Mouse (Mus musculus): Measurements from ENCODE around the gene Phf7. TPM values are rescaled to one million over a fixed set of nuclear protein-coding genes. Genes with fewer than 3 reads are reported as not detected.

Phf7 gene
- polyA plus RNA-seq, 1 experiment from 2014 or later, result 13.9 TPM

DNA sequence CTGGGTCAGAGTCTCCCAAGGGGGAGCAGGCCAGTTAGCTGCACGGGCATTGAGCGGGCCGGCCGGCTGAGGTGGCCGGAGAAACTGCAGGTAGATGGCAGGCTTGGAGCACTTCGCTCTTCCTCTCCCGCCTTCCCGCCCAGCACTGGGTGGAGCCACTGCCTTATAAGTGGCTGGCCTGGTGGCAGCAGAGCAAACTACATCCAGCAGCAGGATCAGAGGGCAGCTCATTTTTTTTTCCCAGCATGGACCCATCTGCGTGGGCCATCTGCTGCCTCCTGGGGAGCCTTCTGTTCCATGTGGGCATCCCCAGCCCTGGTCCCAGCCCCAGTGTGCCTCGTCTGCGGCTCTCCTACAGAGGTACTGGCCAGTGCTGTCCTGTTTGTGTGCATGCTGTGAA is 33.5 kb downstream of the Phf7 start, which contains the start of gene Sema3g:
Gene Sema3g (plus strand): TSS at position 195 of the 400 bp plus-strand sequence.
- H3K4me1 ChIP-seq (replicated peaks; ENCODE audit: control insufficient read depth, insufficient read depth, low read length), result peaks cover 6% of the 10 kb centered on the region; the same call in 1 of the 2 replicates
- DNase-seq (ENCODE audit: low spot score), result peak; percentile 72
- no peaks in the 10 kb centered on the region for H3K27me3 ChIP-seq (ENCODE audit: control insufficient read depth, insufficient read depth, low read length)
- WGBS, result 15% methylated on average over 11 of the region's 11 CpGs
- no peaks in the 10 kb centered on the region for H3K36me3 ChIP-seq (ENCODE audit: control insufficient read depth, insufficient read depth, low read length)
- 0 out of 2 replicates have a peak within 1 kb of the TSS, but pooled peaks have one; percentile 15 for H3K4me2 ChIP-seq (replicated peaks; ENCODE audit: low read depth, low read length)
- no peak within 1 kb of the TSS for H3K4me3 ChIP-seq (ENCODE audit: low read depth, low read length)
- no peak within 1 kb of the TSS for H3K27ac ChIP-seq (ENCODE audit: low read depth, low read length)
- no peak within 1 kb of the TSS for H3K9ac ChIP-seq (ENCODE audit: low read depth, low read length)
- ATAC-seq (ENCODE audit: low FRiP score), result peak; percentile 68
- no peaks in the 10 kb centered on the region for H3K9me3 ChIP-seq (ENCODE audit: control insufficient read depth, low read length)

DNA sequence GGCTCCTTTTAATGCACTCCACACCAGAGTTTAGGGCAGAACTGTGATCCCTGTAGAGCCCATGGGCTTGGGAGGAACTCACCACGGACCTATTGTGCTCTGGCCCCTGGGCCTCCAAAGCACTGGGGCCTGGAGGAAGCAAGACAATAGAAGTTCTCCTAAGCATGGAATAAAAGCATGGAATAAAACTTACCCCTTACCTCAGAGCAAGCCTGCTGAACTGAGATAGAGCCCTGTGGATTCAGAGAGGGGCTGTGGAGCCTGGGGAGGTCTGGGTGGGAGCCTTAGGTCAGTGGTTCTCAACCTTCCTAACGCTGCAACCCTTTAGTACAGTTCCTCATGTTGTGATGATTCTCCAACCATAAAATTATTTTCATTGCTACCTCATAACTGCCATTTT is 34.3 kb downstream of the Phf7 start, which contains the start of gene Nisch:
Gene Nisch (minus strand): TSS at position 101 of the 400 bp plus-strand sequence.
- peaks cover 6% of the 10 kb centered on the region; the same call in 1 of the 2 replicates for H3K4me1 ChIP-seq (replicated peaks; ENCODE audit: control insufficient read depth, insufficient read depth, low read length)
- DNase-seq (ENCODE audit: low spot score) (no peak), ATAC-seq (ENCODE audit: low FRiP score) (no peak)
- 0 out of 2 replicates have a peak within 1 kb of the TSS, but pooled peaks have one; percentile 15 for H3K4me2 ChIP-seq (replicated peaks; ENCODE audit: low read depth, low read length)
- 73% methylated on average over 2 of the region's 2 CpGs for WGBS
- H3K27me3 ChIP-seq (ENCODE audit: control insufficient read depth, insufficient read depth, low read length), result no peaks in the 10 kb centered on the region
- no peaks in the 10 kb centered on the region for H3K9me3 ChIP-seq (ENCODE audit: control insufficient read depth, low read length)
- H3K36me3 ChIP-seq (ENCODE audit: control insufficient read depth, insufficient read depth, low read length), result no peaks in the 10 kb centered on the region
- no peak within 1 kb of the TSS for H3K4me3 ChIP-seq (ENCODE audit: low read depth, low read length)
- no peak within 1 kb of the TSS for H3K9ac ChIP-seq (ENCODE audit: low read depth, low read length)
- H3K27ac ChIP-seq (ENCODE audit: low read depth, low read length), result no peak within 1 kb of the TSS

DNA sequence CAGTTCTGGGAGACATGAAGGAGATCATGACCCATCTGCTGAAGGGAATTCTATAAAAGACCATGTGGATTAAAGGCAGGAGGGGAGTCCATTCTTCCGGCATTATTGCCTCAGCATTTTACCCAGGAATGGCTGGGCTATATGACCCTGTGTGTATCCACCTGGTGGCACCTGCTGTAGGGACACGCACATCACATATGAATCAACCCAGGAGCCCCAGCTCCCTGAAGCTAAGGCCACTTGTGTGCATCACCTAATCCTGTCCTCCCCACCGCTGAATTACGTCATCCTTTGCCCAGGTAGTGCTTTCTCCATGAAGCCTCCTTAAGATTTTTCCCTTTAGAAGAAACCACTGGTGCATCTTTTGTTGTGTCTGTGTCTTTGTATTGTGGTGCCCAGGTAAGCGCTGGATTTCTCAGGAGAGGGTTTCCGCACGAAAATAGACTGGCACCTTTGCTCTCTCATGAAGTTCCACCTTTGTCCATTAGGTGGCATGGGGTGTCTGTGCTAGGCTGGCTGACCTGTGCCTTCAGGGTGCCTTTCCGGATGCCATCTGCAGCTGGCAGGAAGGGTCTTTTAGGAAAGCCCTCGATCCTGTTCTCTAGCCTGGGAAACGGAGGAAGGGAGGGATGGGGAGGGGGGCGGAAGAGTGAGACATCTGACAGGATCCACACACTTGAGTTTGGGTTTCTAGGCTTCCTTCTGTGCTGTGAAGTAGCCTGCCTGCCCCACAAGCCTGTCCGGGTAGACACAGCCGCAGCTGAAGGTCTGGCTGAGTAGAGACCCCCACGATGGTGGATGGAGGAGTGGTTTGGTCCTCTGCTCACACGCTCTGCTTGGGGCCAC is 35.7 kb downstream of the Phf7 start:
- H3K27ac ChIP-seq (ENCODE audit: low read depth, low read length), result no peak overlapping the region
- peak; percentile 55 for ATAC-seq (ENCODE audit: low FRiP score)
- DNase-seq (ENCODE audit: low spot score), result peak; percentile 77
- H3K27me3 ChIP-seq (ENCODE audit: control insufficient read depth, insufficient read depth, low read length), result no peaks in the 10 kb centered on the region
- peaks cover 6% of the 10 kb centered on the region; the same call in 1 of the 2 replicates for H3K4me1 ChIP-seq (replicated peaks; ENCODE audit: control insufficient read depth, insufficient read depth, low read length)
- H3K9ac ChIP-seq (ENCODE audit: low read depth, low read length), result no peak overlapping the region
- H3K9me3 ChIP-seq (ENCODE audit: control insufficient read depth, low read length), result no peaks in the 10 kb centered on the region
- H3K4me2 ChIP-seq (replicated peaks; ENCODE audit: low read depth, low read length), result no peak overlapping the region
- H3K4me3 ChIP-seq (ENCODE audit: low read depth, low read length), result no peak overlapping the region
- 30% methylated on average over 15 of the region's 15 CpGs for WGBS
- no peaks in the 10 kb centered on the region for H3K36me3 ChIP-seq (ENCODE audit: control insufficient read depth, insufficient read depth, low read length)

DNA sequence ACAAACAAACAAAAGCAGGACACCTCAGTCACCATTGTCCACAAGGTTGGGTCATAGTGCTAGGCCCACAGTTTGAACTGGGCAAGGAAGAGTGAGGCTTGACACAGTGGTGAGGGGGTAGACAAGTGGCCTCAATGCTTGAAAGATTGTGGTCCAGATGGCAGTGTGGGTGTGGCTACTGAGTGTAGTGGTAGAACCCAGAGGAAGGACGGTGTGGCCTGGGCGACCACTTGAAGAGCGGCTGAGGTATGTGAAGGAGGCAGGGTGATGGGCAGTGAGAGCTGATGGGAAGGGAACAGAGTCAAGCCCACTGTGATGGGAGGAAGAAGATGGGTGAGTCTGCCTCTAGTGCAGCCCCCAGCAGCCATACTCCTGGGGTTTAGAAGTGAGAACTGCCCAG is 36.4 kb downstream of the Phf7 start:
- ATAC-seq (ENCODE audit: low FRiP score) (no peak), DNase-seq (ENCODE audit: low spot score) (no peak)
- 92% methylated on average over 3 of the region's 3 CpGs for WGBS

DNA sequence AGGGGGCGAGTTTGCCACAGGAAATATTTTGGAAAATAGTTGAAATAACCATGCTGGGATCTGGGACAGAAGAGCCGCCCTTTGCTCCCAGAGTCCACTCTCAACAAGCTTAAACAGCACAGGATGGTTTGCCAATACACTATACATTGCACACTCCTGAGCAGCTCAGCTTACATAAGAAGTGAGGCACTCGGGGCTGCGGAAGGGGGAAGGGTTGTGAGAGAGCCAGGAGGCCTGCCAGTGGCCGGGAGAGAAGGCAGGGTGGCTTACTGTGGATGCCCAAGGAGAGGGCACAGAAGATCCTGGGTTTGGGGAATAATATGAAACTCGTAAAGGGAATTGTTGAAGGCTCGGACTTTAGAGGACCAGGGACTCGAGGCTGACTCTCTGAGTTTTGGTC is 37.2 kb downstream of the Phf7 start:
- 76% methylated on average over 8 of the region's 8 CpGs for WGBS
- no peaks in the 10 kb centered on the region for H3K27me3 ChIP-seq (ENCODE audit: control insufficient read depth, insufficient read depth, low read length)
- H3K9ac ChIP-seq (ENCODE audit: low read depth, low read length), result no peak overlapping the region
- no peak overlapping the region for H3K4me3 ChIP-seq (ENCODE audit: low read depth, low read length)
- DNase-seq (ENCODE audit: low spot score), result no peak
- H3K4me2 ChIP-seq (replicated peaks; ENCODE audit: low read depth, low read length), result no peak overlapping the region
- H3K9me3 ChIP-seq (ENCODE audit: control insufficient read depth, low read length), result no peaks in the 10 kb centered on the region
- no peaks in the 10 kb centered on the region for H3K36me3 ChIP-seq (ENCODE audit: control insufficient read depth, insufficient read depth, low read length)
- no peak for ATAC-seq (ENCODE audit: low FRiP score)
- H3K27ac ChIP-seq (ENCODE audit: low read depth, low read length), result no peak overlapping the region
- peaks cover 6% of the 10 kb centered on the region; the same call in 1 of the 2 replicates for H3K4me1 ChIP-seq (replicated peaks; ENCODE audit: control insufficient read depth, insufficient read depth, low read length)

More for the DNA sequence above, 36.4 kb downstream of the Phf7 start:
- Histone ChIP-seq H3K4me1 (replicated peaks; ENCODE audit: control insufficient read depth, insufficient read depth, low read length) (peaks cover 6% of the 10 kb centered on the region; the same call in 1 of the 2 replicates), H3K9me3 (ENCODE audit: control insufficient read depth, low read length) (no peaks in the 10 kb centered on the region), H3K9ac (ENCODE audit: low read depth, low read length) (no peak overlapping the region), H3K4me3 (ENCODE audit: low read depth, low read length) (no peak overlapping the region), H3K4me2 (replicated peaks; ENCODE audit: low read depth, low read length) (no peak overlapping the region), H3K27ac (ENCODE audit: low read depth, low read length) (no peak overlapping the region), H3K36me3 (ENCODE audit: control insufficient read depth, insufficient read depth, low read length) (no peaks in the 10 kb centered on the region), H3K27me3 (ENCODE audit: control insufficient read depth, insufficient read depth, low read length) (no peaks in the 10 kb centered on the region)

DNA sequence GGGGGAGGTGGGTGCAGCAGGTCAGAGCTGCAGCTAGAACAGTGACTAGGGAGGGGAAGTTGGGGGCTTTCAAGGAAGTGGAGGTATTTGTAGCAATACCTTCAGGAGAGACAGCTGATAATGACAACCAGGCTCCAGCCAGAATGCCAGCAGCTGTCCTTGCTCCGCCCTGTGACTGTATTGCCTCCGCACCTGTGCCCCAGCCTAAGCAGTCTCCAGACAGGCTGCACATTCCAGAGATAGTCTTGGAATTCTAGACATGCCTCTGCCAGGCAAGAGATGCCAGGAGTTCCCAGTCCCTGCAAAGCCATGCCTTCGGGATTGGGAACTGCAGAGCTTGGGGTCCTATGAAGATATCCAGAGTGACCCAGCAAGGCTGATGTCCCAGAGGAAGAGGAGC is 38.6 kb downstream of the Phf7 start:
- WGBS, result 83% methylated on average over 3 of the region's 3 CpGs
- H3K4me1 ChIP-seq (replicated peaks; ENCODE audit: control insufficient read depth, insufficient read depth, low read length), result peaks cover 2% of the 10 kb centered on the region; the same call in 1 of the 2 replicates
- no peaks in the 10 kb centered on the region for H3K9me3 ChIP-seq (ENCODE audit: control insufficient read depth, low read length)
- H3K9ac ChIP-seq (ENCODE audit: low read depth, low read length), result no peak overlapping the region
- no peak overlapping the region for H3K4me2 ChIP-seq (replicated peaks; ENCODE audit: low read depth, low read length)
- no peak overlapping the region for H3K27ac ChIP-seq (ENCODE audit: low read depth, low read length)
- H3K4me3 ChIP-seq (ENCODE audit: low read depth, low read length), result no peak overlapping the region
- H3K27me3 ChIP-seq (ENCODE audit: control insufficient read depth, insufficient read depth, low read length), result no peaks in the 10 kb centered on the region
- ATAC-seq (ENCODE audit: low FRiP score), result no peak
- no peaks in the 10 kb centered on the region for H3K36me3 ChIP-seq (ENCODE audit: control insufficient read depth, insufficient read depth, low read length)
- no peak for DNase-seq (ENCODE audit: low spot score)

DNA sequence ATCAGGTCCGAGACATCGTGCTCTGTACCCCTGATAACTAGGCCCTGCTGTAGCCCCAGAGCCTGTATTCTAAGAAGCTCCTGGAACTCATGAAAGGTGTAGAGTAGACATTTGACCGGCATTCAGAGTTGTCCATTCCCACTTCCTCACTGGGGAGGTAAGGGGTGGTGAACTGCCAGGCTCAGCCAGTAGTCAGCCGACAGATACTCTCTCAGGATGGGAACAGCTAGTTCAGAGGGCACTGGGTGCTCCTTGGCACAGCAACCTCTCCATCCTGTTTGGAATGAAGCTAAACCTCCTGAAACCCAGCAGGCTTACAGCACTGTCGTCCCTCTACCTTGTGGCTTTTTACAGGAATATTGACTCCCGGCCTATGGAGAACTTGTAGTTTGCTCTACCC is 39.3 kb downstream of the Phf7 start:
- 90% methylated on average over 6 of the region's 6 CpGs for WGBS
- no peak overlapping the region for H3K4me2 ChIP-seq (replicated peaks; ENCODE audit: low read depth, low read length)

DNA sequence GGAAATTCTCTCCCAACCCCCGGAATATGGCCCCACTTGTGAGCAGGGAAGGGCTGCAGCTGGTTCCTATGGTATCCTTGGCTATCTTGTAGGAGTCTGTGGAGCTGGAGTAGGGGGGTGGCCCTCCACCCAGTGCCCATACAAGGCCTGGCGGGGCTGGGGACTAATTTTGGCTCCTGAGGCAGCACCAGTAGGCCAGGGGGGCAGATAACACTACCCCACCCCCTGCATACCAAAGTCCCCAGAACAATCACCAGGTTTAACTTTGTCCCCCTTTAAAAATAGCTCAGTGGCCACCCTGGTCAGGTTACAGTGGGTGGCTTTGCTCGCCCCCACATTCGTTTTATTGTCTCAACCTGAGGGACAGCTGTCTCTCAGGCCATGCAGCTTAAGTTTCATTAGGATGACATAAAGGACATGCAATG is 42.0 kb downstream of the Phf7 start:
- Histone ChIP-seq H3K9me3 (ENCODE audit: control insufficient read depth, low read length) (no peaks in the 10 kb centered on the region), H3K4me1 (replicated peaks; ENCODE audit: control insufficient read depth, insufficient read depth, low read length) (peaks cover 7% of the 10 kb centered on the region; the same call in 1 of the 2 replicates), H3K36me3 (ENCODE audit: control insufficient read depth, insufficient read depth, low read length) (no peaks in the 10 kb centered on the region), H3K4me2 (replicated peaks; ENCODE audit: low read depth, low read length) (no peak overlapping the region), H3K27me3 (ENCODE audit: control insufficient read depth, insufficient read depth, low read length) (no peaks in the 10 kb centered on the region), H3K9ac (ENCODE audit: low read depth, low read length) (no peak overlapping the region), H3K4me3 (ENCODE audit: low read depth, low read length) (no peak overlapping the region), H3K27ac (ENCODE audit: low read depth, low read length) (no peak overlapping the region)
- no peak for DNase-seq (ENCODE audit: low spot score)
- 77% methylated on average over 4 of the region's 4 CpGs for WGBS
- ATAC-seq (ENCODE audit: low FRiP score), result no peak

More for the DNA sequence above, 39.3 kb downstream of the Phf7 start:
- ATAC-seq (ENCODE audit: low FRiP score) (no peak), DNase-seq (ENCODE audit: low spot score) (no peak)
- Histone ChIP-seq H3K4me3 (ENCODE audit: low read depth, low read length) (no peak overlapping the region), H3K9ac (ENCODE audit: low read depth, low read length) (no peak overlapping the region), H3K36me3 (ENCODE audit: control insufficient read depth, insufficient read depth, low read length) (no peaks in the 10 kb centered on the region), H3K27ac (ENCODE audit: low read depth, low read length) (no peak overlapping the region), H3K9me3 (ENCODE audit: control insufficient read depth, low read length) (no peaks in the 10 kb centered on the region), H3K27me3 (ENCODE audit: control insufficient read depth, insufficient read depth, low read length) (no peaks in the 10 kb centered on the region), H3K4me1 (replicated peaks; ENCODE audit: control insufficient read depth, insufficient read depth, low read length) (no peaks in the 10 kb centered on the region; the same call in 1 of the 2 replicates)

Data from hindbrain, embryonic 11.5 days (tissue).